Mouse (Mus musculus) MEL (cell line): Measurements from ENCODE around the gene H3f3b.
"Not testable (repeated sequence)": the region's sequence is repeated elsewhere in the genome, so short reads cannot be mapped to it uniquely, and the experiment has no call there.

ENCODE experiments used
- BHLHE40 ChIP-seq: IDR thresholded peaks from 2 replicates; pipeline ENCODE4 v1.6.1; 2012; ENCODE audit warnings: low read depth, mild to moderate bottlenecking, inconsistent platforms, low read length, improper control_type of control experiment, borderline replicate concordance
- CTCF ChIP-seq, 3 experiments: IDR thresholded peaks in 2 of 3; conservative IDR thresholded peaks in 1 of 3; 2 replicates each; pipeline ENCODE4 v1.5.1; 2011 to 2012; ENCODE audit warnings: low read length in 3 of 3, low read depth in 2 of 3, mild to moderate bottlenecking in 2 of 3, improper control_type of control experiment in 1 of 3, inconsistent platforms in 1 of 3, mixed read lengths in 1 of 3, moderate library complexity in 1 of 3; ENCODE audit not compliant: control insufficient read depth in 1 of 3, insufficient read depth in 1 of 3, poor library complexity in 1 of 3, severe bottlenecking in 1 of 3
- ETS1 ChIP-seq: IDR thresholded peaks from 2 replicates; pipeline ENCODE4 v1.6.1; 2012; ENCODE audit warnings: low read depth, mild to moderate bottlenecking, inconsistent platforms, low read length, improper control_type of control experiment, moderate library complexity
- MAX ChIP-seq: IDR thresholded peaks from 2 replicates; pipeline ENCODE4 v1.6.1; 2011; ENCODE audit warnings: low read length, improper control_type of control experiment
- POLR2A ChIP-seq, 2 experiments: IDR thresholded peaks; 2 replicates each; pipeline ENCODE4 v1.6.1; 2011 to 2012; ENCODE audit warnings: low read length in 2 of 2, mild to moderate bottlenecking in 2 of 2, control low read depth in 1 of 2, improper control_type of control experiment in 1 of 2, low read depth in 1 of 2, moderate library complexity in 1 of 2; ENCODE audit not compliant: control insufficient read depth in 1 of 2, insufficient read depth in 1 of 2, poor library complexity in 1 of 2
- POLR2AphosphoS2 ChIP-seq: IDR thresholded peaks from 2 replicates; pipeline ENCODE4 v1.6.1; 2011; ENCODE audit warnings: low read length, improper control_type of control experiment
- TCF12 ChIP-seq: IDR thresholded peaks from 2 replicates; pipeline ENCODE4 v1.6.1; 2014; ENCODE audit warnings: low read depth, mild to moderate bottlenecking, inconsistent platforms, low read length, improper control_type of control experiment, moderate library complexity
- USF1 ChIP-seq: IDR thresholded peaks from 2 replicates; pipeline ENCODE4 v1.6.1; 2014; ENCODE audit warnings: low read depth, mild to moderate bottlenecking, inconsistent platforms, low read length, improper control_type of control experiment, moderate library complexity

DNA sequence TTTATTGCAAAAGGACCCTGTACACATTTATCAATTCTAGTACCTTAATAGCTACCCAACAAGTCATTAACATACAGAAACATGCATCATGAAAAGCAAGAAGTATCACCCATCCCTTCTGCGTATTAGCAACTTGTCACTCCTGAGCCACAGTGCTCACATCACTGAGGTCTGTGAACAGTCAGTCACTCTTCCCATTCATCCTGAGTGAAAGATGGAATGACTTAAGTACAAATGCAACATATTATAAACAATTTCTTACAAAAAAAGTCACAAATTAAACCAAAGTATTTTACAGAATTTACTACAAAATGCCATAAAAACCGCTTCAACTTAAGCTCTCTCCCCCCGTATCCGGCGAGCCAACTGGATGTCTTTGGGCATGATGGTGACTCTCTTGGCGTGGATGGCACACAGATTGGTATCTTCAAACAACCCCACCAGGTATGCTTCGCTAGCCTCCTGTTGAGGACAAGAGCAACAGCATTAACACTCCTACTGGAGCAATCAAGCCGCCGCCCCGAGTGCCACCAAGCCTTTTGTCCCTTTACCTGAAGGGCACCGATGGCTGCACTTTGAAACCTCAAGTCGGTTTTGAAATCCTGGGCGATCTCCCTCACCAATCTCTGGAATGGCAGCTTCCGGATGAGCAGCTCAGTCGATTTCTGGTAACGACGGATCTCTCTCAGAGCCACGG, 4.5 kb downstream of the H3f3b start:
- not testable (repeated sequence) for TF ChIP-seq BHLHE40; CTCF (IDR thresholded peaks at IDR 0.05 in 2 of 3, conservative IDR thresholded peaks at IDR 0.05 in 1 of 3; ENCODE audit: control insufficient read depth in 1 of 3, insufficient read depth in 1 of 3, low read depth in 2 of 3, low read length in 3 of 3, poor library complexity in 1 of 3, severe bottlenecking in 1 of 3); USF1; ETS1; POLR2A (IDR thresholded peaks at IDR 0.05; ENCODE audit: control insufficient read depth in 1 of 2, insufficient read depth in 1 of 2, low read depth in 1 of 2, low read length in 2 of 2, poor library complexity in 1 of 2); TCF12; POLR2AphosphoS2; MAX
